Mouse (Mus musculus) thymus, postnatal 10 days (tissue): Measurements from ENCODE around the gene Gm10961.
"Not testable (repeated sequence)": the region's sequence is repeated elsewhere in the genome, so short reads cannot be mapped to it uniquely, and the experiment has no call there.

Source experiments
- DNase-seq, 2 experiments: peaks; one replicate each; pipeline ENCODE4 v3.0.0; 2021; ENCODE audit warnings: low spot score in 2 of 2

The Gm10961 gene

GRCm38 (mm10) chr3:107617800-107618199 is 13.3 kb upstream of the Gm10961 start:
- DNase-seq, result no peak

- no peak for DNase-seq
Observed at GRCm38 (mm10) chr3:107619911-107620310, 11.2 kb upstream of the Gm10961 start.

- no peak for DNase-seq
Observed at GRCm38 (mm10) chr3:107621286-107622075, 9.6 kb upstream of the Gm10961 start.

GRCm38 (mm10) chr3:107622537-107622936 is 8.6 kb upstream of the Gm10961 start:
- no peak for DNase-seq

- DNase-seq, result no peak
Observed at GRCm38 (mm10) chr3:107624424-107624823, 6.7 kb upstream of the Gm10961 start.

GRCm38 (mm10) chr3:107625536-107625935 is 5.6 kb upstream of the Gm10961 start:
- DNase-seq, result no peak

- DNase-seq, result no peak
Observed at GRCm38 (mm10) chr3:107626751-107627150, 4.4 kb upstream of the Gm10961 start.

- no peak for DNase-seq
Observed at GRCm38 (mm10) chr3:107627641-107628040, 3.5 kb upstream of the Gm10961 start.

GRCm38 (mm10) chr3:107628551-107628950 is 2.6 kb upstream of the Gm10961 start:
- no peak for DNase-seq

GRCm38 (mm10) chr3:107629411-107629810 is 1.7 kb upstream of the Gm10961 start:
- no peak for DNase-seq

GRCm38 (mm10) chr3:107631523-107631958 is 419 bp downstream of the Gm10961 start, which contains the start of gene Strip1:
TSS of gene Strip1 (minus strand) at chr3:107631694.
- peak; percentile 85 to 90 for DNase-seq

GRCm38 (mm10) chr3:107632786-107633185 is 1.7 kb downstream of the Gm10961 start:
- no peak for DNase-seq

GRCm38 (mm10) chr3:107633906-107634305 is 2.8 kb downstream of the Gm10961 start:
- DNase-seq, result no peak

- DNase-seq, result no peak
Observed at GRCm38 (mm10) chr3:107635836-107636235, 4.7 kb downstream of the Gm10961 start.

GRCm38 (mm10) chr3:107636236-107636635 is 5.1 kb downstream of the Gm10961 start:
- DNase-seq, result no peak

GRCm38 (mm10) chr3:107637606-107638172 is 6.6 kb downstream of the Gm10961 start:
- DNase-seq, result no peak

GRCm38 (mm10) chr3:107646947-107647346 is 15.8 kb downstream of the Gm10961 start:
- no peak for DNase-seq

- DNase-seq, result not testable (repeated sequence)
Observed at GRCm38 (mm10) chr3:107650276-107650675, 19.2 kb downstream of the Gm10961 start.

- DNase-seq, result no peak
Observed at GRCm38 (mm10) chr3:107652968-107653367, 21.8 kb downstream of the Gm10961 start.

- no peak for DNase-seq
Observed at GRCm38 (mm10) chr3:107654861-107655260, 23.7 kb downstream of the Gm10961 start.

- no peak for DNase-seq
Observed at GRCm38 (mm10) chr3:107655491-107655890, 24.4 kb downstream of the Gm10961 start.

GRCm38 (mm10) chr3:107656151-107656550 is 25.0 kb downstream of the Gm10961 start:
- DNase-seq, result no peak

GRCm38 (mm10) chr3:107656888-107657287 is 25.8 kb downstream of the Gm10961 start:
- no peak for DNase-seq
